Mouse (Mus musculus) Muller cell, postnatal 12 days (primary cell): ENCODE data around the gene Ctrc.
A peak's percentile ranks its signal among the peaks of the same experiment; 100 is the strongest.

Source experiments
- DNase-seq: peaks from one replicate; pipeline ENCODE4 v3.0.0-alpha.2; 2015; ENCODE audit errors: inconsistent ontology term

Gene Ctrc

DNA sequence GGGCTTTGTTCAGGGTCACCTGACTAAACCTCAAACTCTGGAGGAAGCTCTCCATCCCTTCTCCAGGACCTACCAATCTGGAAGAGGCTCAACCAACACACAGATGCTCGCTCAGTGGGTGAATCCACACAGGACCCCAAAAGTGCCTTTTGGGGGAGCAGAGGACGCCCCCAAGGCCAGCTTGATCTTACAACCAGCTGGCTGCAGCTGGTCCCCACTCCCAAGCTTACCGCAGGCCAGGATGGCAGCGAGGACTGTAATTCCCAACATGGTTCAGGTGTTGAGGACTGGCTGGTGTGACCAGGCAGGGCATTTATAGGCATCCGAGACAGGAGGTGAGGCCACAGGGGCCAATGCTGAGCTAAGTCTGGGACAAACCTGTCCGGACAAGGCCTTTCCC is at the start of gene Ctrc:
Gene Ctrc, minus strand, starts transcription at position 361 of the 400 bp plus-strand sequence.
- DNase-seq: no peak

DNA sequence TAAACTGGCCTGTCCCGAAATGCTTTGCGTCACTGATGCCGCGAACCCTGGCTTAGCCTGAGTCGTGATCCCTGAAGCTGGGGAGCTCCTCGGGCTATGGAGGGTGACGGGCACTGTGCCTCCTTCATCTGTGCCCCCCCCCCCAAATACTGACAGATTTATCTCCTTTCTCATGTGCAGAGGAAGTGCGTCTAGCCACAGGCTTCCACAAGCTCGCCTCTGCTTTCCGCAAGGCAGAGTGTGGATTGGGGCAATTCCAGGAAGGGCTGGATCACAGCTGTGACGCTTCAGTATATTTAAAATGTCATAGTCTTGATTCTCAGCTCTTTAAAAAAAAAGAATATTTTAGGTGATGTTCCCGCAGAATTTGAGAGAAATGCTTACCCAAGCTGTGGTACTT is 49.6 kb upstream of the Ctrc start:
- no peak for DNase-seq

DNA sequence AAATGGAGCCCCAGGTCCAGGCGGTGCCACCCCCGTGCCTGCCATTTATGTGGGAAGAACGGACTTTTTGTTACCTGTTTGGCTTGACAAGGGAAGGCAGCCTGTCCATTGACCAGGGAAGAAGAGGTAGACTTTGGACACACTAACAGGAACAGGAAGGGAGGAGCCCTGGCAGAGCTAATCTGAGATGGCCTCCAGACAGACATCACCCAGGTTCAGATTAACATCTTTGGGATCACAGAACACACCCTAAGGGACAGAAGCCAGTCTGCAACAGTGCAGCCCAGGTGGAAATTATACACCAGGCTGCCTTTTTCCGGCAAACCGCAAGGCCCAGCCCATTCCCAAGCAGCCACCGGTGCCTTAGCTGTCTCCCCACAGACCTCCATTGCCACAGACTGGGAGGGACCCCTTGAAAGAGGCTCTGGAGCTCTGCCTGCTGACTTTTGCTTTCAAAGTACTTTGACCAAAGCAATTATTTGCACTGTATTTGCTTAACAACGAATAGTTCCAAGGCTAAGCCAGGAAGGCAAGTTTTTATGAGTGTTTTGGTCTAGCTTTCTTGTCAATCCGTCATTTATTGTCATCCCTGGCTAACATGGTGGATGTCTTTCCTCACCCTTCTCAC is 47.1 kb upstream of the Ctrc start:
- DNase-seq: no peak

DNA sequence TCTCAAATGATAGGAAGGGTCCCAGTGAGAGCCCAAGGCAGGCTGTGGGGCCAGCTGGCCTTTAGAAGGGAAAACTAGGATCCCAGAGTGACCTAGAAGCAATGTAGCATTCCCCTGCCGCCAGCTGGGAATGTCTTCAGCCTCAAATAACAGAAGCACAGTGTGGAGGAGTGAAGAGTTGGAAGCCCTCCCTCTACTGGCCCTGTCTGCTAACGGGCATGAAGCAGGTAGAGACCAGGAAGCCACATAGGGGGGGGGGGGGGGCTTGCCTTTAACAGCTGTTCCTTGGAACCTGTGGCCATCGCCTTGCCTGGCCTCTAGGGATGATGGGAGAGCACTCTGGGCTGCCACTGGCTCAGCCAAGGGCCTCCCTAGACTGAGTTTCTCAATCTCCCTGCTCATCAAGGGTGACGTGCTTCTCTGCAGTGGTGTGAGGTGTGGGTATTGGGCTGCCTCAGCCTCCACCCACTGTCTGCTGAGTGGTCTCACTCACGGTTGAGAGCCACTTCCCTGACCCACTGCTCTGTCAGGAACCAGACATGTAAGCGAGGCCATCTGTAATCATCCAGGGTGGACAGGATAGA is 40.3 kb upstream of the Ctrc start:
- DNase-seq: no peak

DNA sequence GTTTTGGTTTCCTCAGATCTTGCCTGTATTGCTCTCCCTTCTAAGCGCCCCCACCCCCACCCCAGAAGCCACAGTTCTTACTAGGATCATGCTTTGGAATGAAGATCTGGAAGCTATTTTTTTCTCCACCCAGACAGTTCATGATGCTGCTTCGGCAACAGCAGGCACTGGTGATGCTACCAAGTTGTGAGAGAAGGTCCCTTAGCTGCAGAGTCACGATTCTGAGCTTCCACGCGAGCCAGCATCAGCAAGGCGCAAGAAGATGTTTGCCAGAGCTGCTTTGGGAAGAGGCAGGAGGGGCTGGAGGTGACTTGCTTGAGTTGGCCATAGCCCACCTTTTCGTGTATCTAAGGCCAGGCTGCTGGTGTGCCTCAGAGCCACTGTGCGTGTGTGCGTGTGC is 39.3 kb upstream of the Ctrc start:
- DNase-seq: no peak

DNA sequence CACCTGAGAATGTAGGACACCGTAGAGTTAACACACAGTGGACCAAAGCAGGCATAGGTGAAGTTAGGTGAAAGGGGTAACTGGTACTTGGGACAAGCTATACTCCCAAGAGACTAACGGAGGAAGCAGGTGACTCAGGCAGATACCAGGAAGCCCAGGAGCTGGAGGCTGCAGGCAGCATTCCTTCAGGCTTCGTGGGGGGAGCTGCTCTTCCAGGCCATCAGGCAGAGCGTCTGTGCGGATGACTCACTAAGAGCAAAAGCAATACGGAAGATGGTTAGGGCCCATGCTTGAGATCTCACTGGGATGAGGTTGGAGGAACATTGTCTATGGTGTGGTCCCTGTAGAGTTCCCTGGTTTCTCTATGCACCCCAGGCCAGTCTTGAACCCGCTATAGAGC is 36.7 kb upstream of the Ctrc start:
- no peak for DNase-seq

DNA sequence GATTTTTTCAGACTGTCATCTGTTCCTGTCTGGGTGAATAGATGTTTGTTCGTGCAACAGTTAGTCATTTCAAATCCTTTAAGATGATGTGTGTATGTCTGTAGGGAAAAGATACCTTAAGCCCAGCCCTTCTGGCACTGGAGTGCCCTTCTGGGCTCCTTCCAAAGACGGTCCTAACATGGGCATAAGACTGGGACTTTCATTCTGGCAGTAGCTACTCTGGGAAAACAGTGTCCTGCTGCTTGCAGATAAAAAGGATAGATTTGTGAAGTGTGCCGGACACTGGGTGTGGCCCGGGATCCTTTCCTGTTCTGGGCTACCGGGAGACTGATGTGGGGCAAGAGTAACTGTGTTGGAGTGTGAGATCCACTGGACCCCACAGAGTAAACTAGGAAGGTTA is 35.8 kb upstream of the Ctrc start:
- DNase-seq: no peak

DNA sequence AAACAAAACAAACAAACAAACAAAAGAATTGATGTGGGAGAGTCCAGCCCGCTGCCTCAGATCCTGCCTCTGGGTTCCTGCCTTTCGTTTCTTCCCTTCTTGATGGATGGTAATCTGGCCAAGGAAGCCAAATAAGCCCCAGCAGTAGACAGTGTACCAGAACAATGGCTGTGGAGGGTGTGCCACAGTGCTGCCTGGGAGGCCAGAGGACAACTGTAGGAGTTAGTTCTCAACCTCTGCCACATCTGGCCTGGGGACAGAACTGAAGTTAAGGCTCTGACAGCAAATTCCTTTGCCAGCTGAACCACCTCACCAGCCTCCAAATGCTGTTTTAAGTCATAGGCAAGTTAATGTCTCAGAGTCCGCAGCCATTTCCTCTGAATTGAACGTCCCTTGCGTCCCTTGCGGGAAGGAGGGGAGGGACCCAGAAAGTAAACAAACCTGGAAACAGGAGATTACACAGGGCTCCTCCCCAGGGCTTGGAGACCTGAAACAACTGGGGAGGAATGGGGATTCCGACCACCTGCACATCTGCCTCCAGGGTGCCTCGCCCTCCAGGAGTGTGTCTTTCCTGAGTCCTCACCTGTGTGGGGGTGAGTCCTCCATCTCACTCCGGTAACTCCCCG is 35.2 kb upstream of the Ctrc start:
- no peak for DNase-seq

DNA sequence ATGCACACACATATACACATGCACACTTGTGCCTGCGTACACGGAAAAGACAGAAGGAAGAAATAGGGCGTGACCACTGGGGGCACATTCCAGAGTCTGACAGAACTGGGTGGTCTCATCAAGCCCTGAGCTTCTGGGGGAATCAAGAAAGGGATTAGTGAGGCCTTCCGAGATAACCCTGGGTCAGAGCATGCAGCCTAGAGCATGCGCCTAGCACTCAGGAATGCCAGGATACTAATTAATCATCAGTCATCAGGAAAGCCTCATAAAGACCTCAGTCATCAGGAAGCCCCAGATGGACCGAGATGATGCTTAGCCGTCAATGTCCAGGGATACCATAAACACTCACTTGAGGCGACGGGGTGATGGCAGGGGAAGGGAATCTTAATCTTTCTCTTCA is 33.7 kb upstream of the Ctrc start:
- DNase-seq: no peak

DNA sequence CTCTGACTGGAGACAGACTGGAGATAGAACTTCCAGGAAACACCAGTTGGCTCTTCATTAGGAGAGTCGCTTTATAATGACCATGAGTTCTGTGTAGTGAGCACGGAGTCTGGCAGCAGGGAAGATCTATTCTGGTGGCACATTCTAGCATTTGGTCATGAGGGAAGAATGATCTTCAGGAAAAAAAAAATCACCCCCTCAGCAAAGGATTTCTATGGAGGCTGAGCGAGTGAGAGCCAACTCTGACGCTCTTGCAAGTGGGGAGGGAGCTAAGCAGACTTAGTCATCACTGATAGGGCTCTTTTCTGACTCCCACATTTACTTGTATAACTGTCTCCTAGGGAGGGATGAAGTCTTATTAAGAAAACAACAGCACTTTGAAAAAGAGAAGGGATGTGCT is 32.9 kb upstream of the Ctrc start:
- DNase-seq: no peak

DNA sequence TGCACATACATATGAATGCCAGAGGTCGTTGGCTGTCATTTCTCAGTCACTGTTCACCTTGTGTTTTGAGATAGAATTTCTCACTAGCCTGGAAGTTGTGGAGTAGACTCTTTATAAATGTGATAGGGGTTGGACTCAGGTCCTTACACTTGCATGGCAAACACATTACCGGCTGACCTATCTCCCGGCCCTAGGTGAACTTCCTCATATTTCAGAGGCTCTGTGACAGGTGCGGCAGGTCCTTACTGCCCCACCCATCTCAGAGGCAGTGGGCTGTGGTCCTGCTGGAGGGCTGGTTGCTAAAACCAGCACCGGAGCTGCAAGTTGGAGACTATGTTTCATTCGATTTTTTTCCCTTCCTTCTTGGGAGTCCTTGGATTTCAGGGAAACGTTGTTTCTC is 32.5 kb upstream of the Ctrc start:
- no peak for DNase-seq

DNA sequence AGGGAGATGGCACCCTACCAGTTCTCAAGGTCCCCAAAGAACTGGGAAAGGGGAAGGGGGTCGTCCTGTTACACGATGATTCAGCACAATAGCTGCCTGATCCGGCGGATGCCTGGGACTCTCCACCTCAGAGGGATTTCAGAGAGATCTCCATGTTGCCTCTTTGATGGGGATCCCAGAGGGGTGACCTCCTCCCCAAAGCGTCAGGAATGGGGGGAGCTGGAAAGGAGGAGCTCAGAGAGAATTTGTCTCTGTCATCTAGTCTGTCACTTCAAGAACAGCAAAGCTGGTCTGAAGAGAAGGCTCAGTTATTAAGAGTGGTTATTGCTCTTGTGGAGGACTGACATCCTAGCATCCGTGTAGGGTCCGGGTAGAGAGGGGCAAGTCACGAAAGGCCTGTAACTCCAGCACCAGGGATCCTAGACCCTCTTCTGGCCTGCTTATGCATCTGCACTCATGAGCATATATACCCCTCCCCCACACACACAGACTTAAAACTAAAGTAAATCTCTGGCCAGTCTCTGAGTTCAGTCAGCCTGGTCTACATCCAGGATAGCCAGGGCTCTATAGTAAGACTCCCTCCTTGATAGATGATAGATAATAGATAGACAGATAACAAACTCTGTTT is 29.4 kb upstream of the Ctrc start:
- no peak for DNase-seq

DNA sequence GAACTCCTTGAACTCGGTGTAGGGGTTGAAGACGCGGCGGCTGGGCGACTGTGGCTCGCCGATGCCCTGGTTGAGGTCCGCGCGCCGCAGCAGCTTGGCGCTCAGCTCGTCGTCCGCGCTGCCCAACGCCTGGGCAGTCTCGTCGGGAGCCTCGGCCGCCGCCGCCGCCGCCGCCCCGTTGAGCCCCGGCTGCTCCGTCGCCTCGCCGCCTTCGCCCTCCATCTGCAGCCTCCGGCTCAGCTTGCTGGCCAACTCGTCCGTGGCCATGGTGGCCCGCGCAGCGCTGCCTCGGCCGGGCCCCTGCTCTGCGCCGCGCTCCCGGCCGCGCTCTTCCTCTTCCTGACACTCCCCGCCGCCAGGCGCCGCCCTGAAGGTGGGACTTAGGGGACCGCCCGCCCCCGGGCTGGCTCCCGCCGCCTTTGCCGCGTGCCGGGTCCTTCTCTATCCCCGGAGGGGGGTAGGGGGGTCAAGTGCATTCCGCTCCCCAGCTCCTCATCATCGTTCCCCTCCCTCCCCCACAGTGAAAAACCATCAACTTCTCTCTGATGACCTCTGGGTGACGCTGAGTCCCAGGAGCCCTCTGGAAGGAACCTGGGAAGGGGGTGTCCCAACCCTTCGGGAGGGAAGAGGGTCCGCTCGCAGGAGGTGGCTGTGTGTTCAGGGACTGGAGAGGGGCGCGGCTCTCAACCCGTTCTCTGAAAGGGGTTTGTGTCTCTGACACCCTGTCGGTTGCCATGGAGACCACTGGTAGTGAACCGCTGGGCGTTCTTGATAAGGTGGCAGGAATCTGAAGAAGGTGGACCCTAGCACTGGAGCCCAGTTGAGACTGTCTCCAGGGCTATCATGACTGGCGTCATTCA is 28.7 kb upstream of the Ctrc start, which contains the start of gene Efhd2:
Gene Efhd2, minus strand, starts transcription at position 320 of the 860 bp plus-strand sequence.
- peak; percentile 89 for DNase-seq

DNA sequence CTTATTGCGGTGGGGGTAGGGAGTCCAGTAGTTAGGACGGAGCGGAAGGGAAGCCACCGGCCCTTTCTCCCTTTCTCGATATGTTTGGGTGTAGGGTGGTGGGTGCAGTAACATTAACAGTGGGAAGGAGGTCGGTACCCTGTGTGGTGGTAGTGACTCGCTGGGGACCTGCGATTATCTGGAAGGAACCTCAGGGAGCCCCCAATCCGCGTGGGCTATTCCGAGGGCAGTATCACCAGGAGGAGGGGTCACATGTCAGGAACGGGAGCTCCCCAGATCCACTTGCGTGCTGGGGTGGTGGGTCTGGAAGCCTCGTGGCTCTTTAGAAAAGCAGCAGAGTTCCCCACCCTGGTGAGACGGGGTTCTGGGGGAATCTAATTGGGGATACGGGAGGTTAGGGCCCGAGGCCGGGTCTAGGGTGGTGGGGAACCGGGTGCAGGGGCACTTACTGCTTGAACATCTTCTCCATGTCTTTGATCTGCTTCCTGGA is 28.0 kb upstream of the Ctrc start:
- peak; percentile 27 for DNase-seq

DNA sequence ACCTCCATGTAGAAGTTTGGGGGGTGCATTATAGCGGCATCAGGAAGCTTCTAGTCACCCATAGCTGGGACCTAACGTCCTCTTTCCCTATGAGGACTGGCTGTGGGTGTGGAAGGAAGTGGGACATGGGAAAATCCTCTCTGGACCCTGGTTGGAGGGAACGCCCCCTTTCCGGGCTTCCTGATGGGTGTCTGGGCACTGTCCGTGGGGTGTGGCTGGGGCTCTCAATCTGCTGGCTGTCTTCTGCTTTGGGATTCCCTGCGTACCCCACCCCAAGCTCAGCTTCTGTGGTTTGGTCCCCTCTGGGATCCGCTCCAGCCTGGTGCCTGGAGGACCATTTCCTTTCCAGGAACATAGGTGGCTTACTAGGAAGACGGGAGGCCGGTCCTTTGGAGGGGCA is 26.8 kb upstream of the Ctrc start:
- DNase-seq: peak; percentile 11

DNA sequence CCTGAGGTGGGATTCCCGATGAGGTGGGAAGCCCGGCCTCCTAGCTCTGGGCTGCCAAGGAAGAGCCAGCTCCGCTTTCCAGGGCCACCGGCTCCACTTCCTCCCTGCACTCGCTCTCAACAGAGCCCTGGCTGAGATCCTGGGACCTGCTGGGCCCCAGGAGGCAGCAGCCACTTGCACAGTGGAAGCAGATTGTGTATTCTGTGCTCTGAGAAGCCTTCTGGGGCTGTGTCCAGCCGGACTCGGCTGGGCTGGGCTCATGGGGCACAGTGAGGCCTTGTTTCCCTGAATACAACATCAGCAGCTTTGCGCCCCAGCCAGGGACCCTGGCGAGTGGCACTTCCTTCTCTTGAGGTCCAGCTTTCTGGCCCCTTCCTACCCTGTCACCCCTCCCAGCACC is 25.8 kb upstream of the Ctrc start:
- DNase-seq: peak; percentile 69

DNA sequence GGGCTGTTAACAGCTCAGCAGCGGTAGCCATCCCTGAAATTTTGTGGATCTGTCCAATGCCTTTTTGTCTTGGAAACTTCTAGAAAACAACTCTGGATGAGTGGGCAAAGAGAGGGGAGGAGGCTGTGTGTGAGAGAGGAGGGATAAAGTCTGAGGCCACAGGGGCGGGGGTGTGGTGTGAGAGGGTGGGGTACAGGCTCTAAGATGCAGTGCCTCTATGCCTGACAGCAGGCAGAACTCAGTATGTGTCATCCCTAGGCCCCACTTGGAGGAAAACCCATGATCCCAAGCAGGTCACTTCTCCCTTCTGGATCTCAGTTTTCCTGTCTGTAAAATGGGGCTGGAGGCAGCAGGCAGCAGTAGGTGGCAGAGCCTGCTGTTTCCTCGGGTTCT is 25.2 kb upstream of the Ctrc start:
- no peak for DNase-seq

DNA sequence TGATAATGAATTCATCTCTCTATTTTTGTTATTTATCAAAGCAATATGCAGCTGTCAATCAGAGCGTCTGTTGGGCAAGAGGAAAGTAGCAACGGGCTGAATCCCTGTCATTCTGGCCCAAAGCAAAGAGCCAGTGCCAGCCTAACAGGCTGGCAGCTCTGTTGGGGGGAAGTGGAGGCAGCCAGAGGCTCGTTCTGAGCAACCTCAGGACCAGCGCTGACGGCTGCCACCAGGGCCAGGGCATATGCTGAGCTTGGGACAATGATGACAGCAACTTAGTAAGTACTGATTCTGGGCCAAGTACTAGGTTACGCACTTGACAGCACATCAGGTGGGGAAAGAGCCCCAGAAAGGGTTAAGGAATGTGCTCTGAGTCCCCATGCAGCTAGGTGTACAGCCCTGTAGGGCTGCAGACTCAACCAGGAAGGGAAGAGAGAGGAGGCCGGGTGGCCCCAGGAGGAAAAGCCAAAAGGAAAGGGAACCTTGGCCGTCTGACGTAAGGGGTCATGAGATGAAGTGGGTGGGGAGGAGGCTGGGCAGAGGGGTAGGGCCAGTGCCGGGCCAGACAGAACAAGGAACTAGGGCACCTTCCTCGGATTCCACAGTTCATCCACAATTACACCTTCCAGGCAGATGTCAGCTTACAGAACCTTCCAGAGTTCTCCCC is 24.6 kb upstream of the Ctrc start:
- peak; percentile 38 for DNase-seq

DNA sequence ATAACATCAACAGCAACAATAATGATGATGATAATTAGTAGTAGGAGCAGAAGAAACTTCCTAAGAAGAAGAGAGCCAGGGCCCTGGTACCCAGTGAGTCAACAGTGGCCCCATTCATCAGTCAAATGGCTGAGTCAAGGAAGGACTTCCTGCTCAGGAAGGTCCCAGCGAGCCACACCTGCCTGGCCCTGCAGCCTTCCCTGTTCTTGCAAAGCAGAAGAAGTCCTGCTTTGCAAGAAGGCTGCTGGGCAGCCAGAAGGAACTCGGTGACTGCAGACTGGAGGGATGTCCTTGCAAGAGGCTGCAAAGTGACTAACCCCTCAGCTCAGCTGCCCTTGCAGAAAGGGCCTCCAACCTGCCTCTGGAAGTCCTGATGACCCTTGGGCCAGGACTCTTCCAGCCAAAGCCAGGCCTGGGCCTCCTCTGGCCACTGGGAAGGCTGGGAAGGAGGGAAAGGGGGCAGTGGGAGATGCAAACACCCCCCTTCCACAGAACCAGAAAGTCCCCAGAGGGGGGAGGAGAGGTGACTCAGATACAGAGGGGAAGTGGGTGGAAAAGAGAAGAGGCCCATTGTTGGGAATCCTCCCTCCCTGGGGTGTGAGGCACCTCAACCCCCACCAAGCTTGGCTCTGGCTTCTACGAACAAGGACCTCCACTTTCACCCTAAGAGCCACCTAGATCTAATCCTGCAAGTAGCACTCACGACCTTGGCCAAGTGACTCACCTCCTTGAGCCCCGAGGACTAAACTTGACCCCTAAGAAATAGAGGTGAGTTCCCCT is 23.5 kb upstream of the Ctrc start:
- DNase-seq: peak; percentile 64

DNA sequence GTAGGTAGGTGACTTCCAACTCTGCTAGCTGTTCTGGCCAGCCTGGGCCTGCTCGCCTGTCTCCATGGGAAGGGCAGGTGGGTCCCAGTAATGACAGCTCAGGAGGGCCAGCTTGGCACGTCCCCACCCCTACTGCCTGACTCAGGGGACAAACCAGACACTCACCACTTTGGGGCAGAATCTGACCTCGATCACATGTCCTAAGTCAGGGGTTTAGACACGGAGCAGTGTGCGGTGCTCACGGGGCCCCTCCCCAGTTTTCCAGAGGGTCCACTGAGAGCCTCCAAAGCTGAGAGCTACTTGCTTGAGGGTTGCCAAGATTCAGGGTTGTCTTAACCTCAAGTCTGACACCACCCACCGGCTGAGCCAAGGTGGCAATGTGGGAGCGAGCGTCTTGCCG is 21.9 kb upstream of the Ctrc start:
- no peak for DNase-seq

DNA sequence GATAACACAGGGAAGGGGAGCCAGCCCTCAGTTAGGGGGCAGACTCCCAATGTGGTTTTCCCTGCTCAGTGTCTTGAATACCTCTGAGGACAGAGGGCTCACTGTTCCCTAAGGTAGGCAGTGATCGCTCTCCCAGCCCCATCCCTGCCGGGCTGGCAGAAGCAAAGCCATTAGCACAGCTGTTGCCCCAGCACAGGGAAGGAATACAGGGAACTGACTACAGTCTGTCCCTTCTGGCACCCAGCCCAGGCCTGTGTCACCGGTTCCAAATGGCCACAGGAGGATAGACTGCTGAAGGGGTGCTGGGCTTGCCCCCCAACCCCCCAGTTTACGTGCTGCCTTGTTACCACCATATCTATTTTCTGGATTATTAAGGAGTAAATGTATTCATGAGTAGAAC is 21.3 kb upstream of the Ctrc start:
- DNase-seq: peak; percentile 92
